Mouse (Mus musculus) stomach, embryonic 14.5 days (tissue): ENCODE measurements around the gene Col4a3bp. TPM values are rescaled to one million over a fixed set of nuclear protein-coding genes. Genes with fewer than 3 reads are reported as not detected.

Experiments used
- ATAC-seq: fragments of 200-750 bp; cut with Nextera tagmentation; 2 replicates; pipeline ENCODE4 v1.8.0; 2017; ENCODE audit warnings: low read depth, moderate TSS enrichment; ENCODE audit not compliant: insufficient number of reproducible peaks, insufficient read depth, low FRiP score
- H3K27ac ChIP-seq: fragments of 300-500 bp; sonication (generic); 2 replicates; pipeline ENCODE4 v1.5.1; 2014; ENCODE audit warnings: mild to moderate bottlenecking, low read length, moderate library complexity, mixed read lengths
- H3K27me3 ChIP-seq: fragments of 300-500 bp; sonication (generic); 2 replicates; pipeline ENCODE4 v1.6.1; 2014; ENCODE audit warnings: low read length, control low read depth, mixed read lengths; ENCODE audit not compliant: control insufficient read depth, insufficient read depth
- H3K36me3 ChIP-seq: fragments of 300-500 bp; sonication (generic); 2 replicates; pipeline ENCODE4 v1.6.1; 2014; ENCODE audit warnings: mild to moderate bottlenecking, control low read depth, low read length, moderate library complexity, mixed read lengths; ENCODE audit not compliant: control insufficient read depth, insufficient read depth
- H3K4me1 ChIP-seq: fragments of 300-500 bp; sonication (generic); 2 replicates; pipeline ENCODE4 v1.6.1; 2014; ENCODE audit warnings: low read length, control low read depth, mixed read lengths; ENCODE audit not compliant: control insufficient read depth, insufficient read depth
- H3K4me2 ChIP-seq: fragments of 300-500 bp; sonication (generic); replicated peaks from 2 replicates; pipeline ENCODE4 v1.6.1; 2014; ENCODE audit warnings: low read depth, low read length, control low read depth
- H3K4me3 ChIP-seq: fragments of 300-500 bp; sonication (generic); 2 replicates; pipeline ENCODE4 v1.5.1; 2014; ENCODE audit warnings: low read depth, low read length, control low read depth
- H3K9ac ChIP-seq: fragments of 300-500 bp; sonication (generic); replicated peaks from 2 replicates; pipeline ENCODE4 v1.6.1; 2014; ENCODE audit warnings: low read depth, mild to moderate bottlenecking, control low read depth, low read length, moderate library complexity, mixed read lengths
- H3K9me3 ChIP-seq: fragments of 300-500 bp; sonication (generic); 2 replicates; pipeline ENCODE4 v1.6.1; 2016; ENCODE audit warnings: low read depth, low read length, control low read depth; ENCODE audit not compliant: control insufficient read depth
- WGBS: fragments of 180-500 bp; shearing (Covaris S2); extraction: QIAGEN DNeasy Blood & Tissue Kit; methylation state at CpG from one replicate; pipeline ENCODE4 v1.1.7; 2014; 5-methylcytosine and 5-hydroxymethylcytosine counted together
- polyA plus RNA-seq: library from polyadenylated mRNA; unstranded; fragments of >200 nt; fragmentation: Nextera tagmentation; extraction: Ambion mirVana; gene quantifications from 2 replicates; pipeline ENCODE4 v1.2.1, GENCODE M21; 2014

The Col4a3bp gene
- polyA plus RNA-seq, 1 experiment from 2014 or later, result 22.3 TPM

- no peak overlapping the region for H3K4me3 ChIP-seq
- H3K4me1 ChIP-seq, result peaks cover 8% of the 10 kb centered on the region; the same call in 1 of the 2 replicates
- no peak overlapping the region for H3K9ac ChIP-seq
- no peaks in the 10 kb centered on the region for H3K27me3 ChIP-seq
- no peaks in the 10 kb centered on the region for H3K9me3 ChIP-seq
- no peaks in the 10 kb centered on the region; the same call in 1 of the 2 replicates for H3K36me3 ChIP-seq
- H3K27ac ChIP-seq, result no peak overlapping the region; the same call in 1 of the 2 replicates
- no peak overlapping the region for H3K4me2 ChIP-seq
- 56% methylated on average over 5 of the region's 5 CpGs for WGBS
- ATAC-seq, result no peak
Observed at GRCm38 (mm10) chr13:96511893-96512292, 30.5 kb upstream of the Col4a3bp start.

GRCm38 (mm10) chr13:96514154-96514942 is 28.1 kb upstream of the Col4a3bp start:
- Histone ChIP-seq H3K4me2 (no peak overlapping the region), H3K27ac (no peak overlapping the region), H3K4me3 (no peak overlapping the region), H3K9ac (no peak overlapping the region), H3K36me3 (no peaks in the 10 kb centered on the region), H3K9me3 (no peaks in the 10 kb centered on the region), H3K27me3 (no peaks in the 10 kb centered on the region), H3K4me1 (peaks cover 8% of the 10 kb centered on the region; the same call in 1 of the 2 replicates)
- WGBS, result 57% methylated on average over 5 of the region's 5 CpGs
- no peak for ATAC-seq

GRCm38 (mm10) chr13:96516249-96516648 is 26.2 kb upstream of the Col4a3bp start:
- H3K9me3 ChIP-seq, result no peaks in the 10 kb centered on the region
- peaks cover 8% of the 10 kb centered on the region; the same call in 1 of the 2 replicates for H3K4me1 ChIP-seq
- no peak overlapping the region for H3K4me3 ChIP-seq
- H3K4me2 ChIP-seq, result no peak overlapping the region
- no peak overlapping the region for H3K9ac ChIP-seq
- H3K27me3 ChIP-seq, result no peaks in the 10 kb centered on the region
- ATAC-seq, result no peak
- H3K27ac ChIP-seq, result no peak overlapping the region
- WGBS, result 94% methylated on average over 9 of the region's 9 CpGs
- H3K36me3 ChIP-seq, result no peaks in the 10 kb centered on the region

GRCm38 (mm10) chr13:96517335-96517734 is 25.1 kb upstream of the Col4a3bp start:
- peaks cover 3% of the 10 kb centered on the region; the same call in 1 of the 2 replicates for H3K4me1 ChIP-seq
- H3K9me3 ChIP-seq, result no peaks in the 10 kb centered on the region
- no peak for ATAC-seq
- H3K27me3 ChIP-seq, result no peaks in the 10 kb centered on the region
- no peak overlapping the region for H3K4me2 ChIP-seq
- H3K9ac ChIP-seq, result no peak overlapping the region
- 56% methylated on average over 2 of the region's 2 CpGs for WGBS
- H3K36me3 ChIP-seq, result no peaks in the 10 kb centered on the region
- no peak overlapping the region for H3K27ac ChIP-seq
- H3K4me3 ChIP-seq, result no peak overlapping the region

GRCm38 (mm10) chr13:96521294-96521693 is 21.1 kb upstream of the Col4a3bp start:
- no peaks in the 10 kb centered on the region for H3K4me1 ChIP-seq
- H3K27ac ChIP-seq, result no peak overlapping the region
- ATAC-seq, result no peak
- no peak overlapping the region for H3K9ac ChIP-seq
- WGBS, result 88% methylated on average over 3 of the region's 3 CpGs
- no peaks in the 10 kb centered on the region for H3K9me3 ChIP-seq
- H3K4me3 ChIP-seq, result no peak overlapping the region
- H3K4me2 ChIP-seq, result no peak overlapping the region
- no peaks in the 10 kb centered on the region for H3K36me3 ChIP-seq
- H3K27me3 ChIP-seq, result no peaks in the 10 kb centered on the region

GRCm38 (mm10) chr13:96527022-96527421 is 15.4 kb upstream of the Col4a3bp start:
- Histone ChIP-seq H3K27me3 (no peaks in the 10 kb centered on the region), H3K4me2 (no peak overlapping the region)
- no peak for ATAC-seq

GRCm38 (mm10) chr13:96527856-96528255 is 14.6 kb upstream of the Col4a3bp start:
- WGBS, result 84% methylated on average over 11 of the region's 11 CpGs
- Histone ChIP-seq H3K4me3 (no peak overlapping the region), H3K36me3 (no peaks in the 10 kb centered on the region), H3K9ac (no peak overlapping the region), H3K4me1 (no peaks in the 10 kb centered on the region), H3K27ac (no peak overlapping the region), H3K9me3 (no peaks in the 10 kb centered on the region; the same call in 1 of the 2 replicates), H3K27me3 (no peaks in the 10 kb centered on the region), H3K4me2 (no peak overlapping the region)
- ATAC-seq, result no peak

More at GRCm38 (mm10) chr13:96527022-96527421, 15.4 kb upstream of the Col4a3bp start:
- H3K9me3 ChIP-seq, result no peaks in the 10 kb centered on the region; the same call in 1 of the 2 replicates
- no peaks in the 10 kb centered on the region for H3K4me1 ChIP-seq
- H3K36me3 ChIP-seq, result no peaks in the 10 kb centered on the region
- H3K9ac ChIP-seq, result no peak overlapping the region
- H3K4me3 ChIP-seq, result no peak overlapping the region
- H3K27ac ChIP-seq, result no peak overlapping the region
- WGBS, result 94% methylated on average over 3 of the region's 3 CpGs

GRCm38 (mm10) chr13:96528776-96529175 is 13.6 kb upstream of the Col4a3bp start:
- Histone ChIP-seq H3K36me3 (no peaks in the 10 kb centered on the region), H3K9ac (no peak overlapping the region), H3K4me1 (no peaks in the 10 kb centered on the region), H3K9me3 (no peaks in the 10 kb centered on the region; the same call in 1 of the 2 replicates), H3K27ac (no peak overlapping the region), H3K4me2 (no peak overlapping the region), H3K4me3 (no peak overlapping the region), H3K27me3 (no peaks in the 10 kb centered on the region)
- 88% methylated on average over 3 of the region's 3 CpGs for WGBS
- no peak for ATAC-seq
